Mouse (Mus musculus) heart, adult 2 months (tissue): Measurements from ENCODE around the gene Pnmal2. TPM values are rescaled to one million over a fixed set of nuclear protein-coding genes. Genes with fewer than 3 reads are reported as not detected.

Experiments
- DNase-seq, 2 experiments: peaks; one replicate each; pipeline ENCODE4 v3.0.0; 2021
- H3K27ac ChIP-seq: fragments of 200-600 bp; 2 replicates; pipeline ENCODE4 v1.8.1; 2022
- H3K27me3 ChIP-seq: fragments of 200-500 bp; 2 replicates; pipeline ENCODE4 v1.6.1; 2012; ENCODE audit warnings: mild to moderate bottlenecking, low read length, inconsistent platforms, mixed read lengths; ENCODE audit not compliant: control insufficient read depth, insufficient read depth
- H3K36me3 ChIP-seq: fragments of 200-500 bp; 2 replicates; pipeline ENCODE4 v1.6.1; 2012; ENCODE audit warnings: low read length, inconsistent platforms; ENCODE audit not compliant: control insufficient read depth, insufficient read depth
- H3K4me1 ChIP-seq: fragments of 200-500 bp; 2 replicates; pipeline ENCODE4 v1.6.1; 2011; ENCODE audit warnings: low read length; ENCODE audit not compliant: control insufficient read depth, insufficient read depth
- H3K4me3 ChIP-seq: fragments of 200-600 bp; 2 replicates; pipeline ENCODE4 v1.8.1; 2022
- H3K79me2 ChIP-seq: fragments of 200-500 bp; replicated peaks from 2 replicates; pipeline ENCODE4 v1.6.1; 2012; ENCODE audit warnings: mild to moderate bottlenecking, inconsistent platforms, low read length, moderate library complexity, mixed read lengths; ENCODE audit not compliant: control insufficient read depth, insufficient read depth
- H3K9ac ChIP-seq: fragments of 200-500 bp; 2 replicates; pipeline ENCODE4 v1.6.1; 2012; ENCODE audit warnings: low read depth, mild to moderate bottlenecking, control low read depth, inconsistent platforms, low read length, mixed read lengths
- CTCF ChIP-seq: fragments of 200-600 bp; IDR thresholded peaks from 2 replicates; pipeline ENCODE4 v1.8.1; 2022; ENCODE audit warnings: antibody characterized with exemption, mild to moderate bottlenecking, moderate library complexity
- EP300 ChIP-seq: fragments of 200-500 bp; IDR thresholded peaks from 2 replicates; pipeline ENCODE4 v1.6.1; 2011; ENCODE audit warnings: low read depth, low read length, control low read depth; ENCODE audit not compliant: insufficient read depth
- POLR2A ChIP-seq: fragments of 200-500 bp; IDR thresholded peaks from 2 replicates; pipeline ENCODE4 v1.6.1; 2011; ENCODE audit warnings: mild to moderate bottlenecking, low read depth, low read length, control low read depth; ENCODE audit not compliant: insufficient read depth
- WGBS: fragments of 180-500 bp; shearing (Covaris S2); methylation state at CpG from one replicate; pipeline ENCODE4 v1.1.7; 2018; 5-methylcytosine and 5-hydroxymethylcytosine counted together
- intact Hi-C: fragments of 180-260 bp; cut with DNase I; formaldehyde crosslinking; loops from one replicate; pipeline ENCODE4 v1.15.1; 2025
- polyA plus RNA-seq: library from polyadenylated mRNA; depleted of rRNA; stranded (reverse); fragments of >200 nt; gene quantifications from 2 replicates; pipeline ENCODE4 v1.2.3, GENCODE M21; 2012; rRNA removed
- total RNA-seq, 2 experiments: library from RNA; stranded (reverse); gene quantifications; 2 replicates each; pipeline ENCODE4 v1.2.3; 2021

Gene Pnmal2
- total and polyA plus RNA-seq, 3 experiments: 3.5 to 4.1 (median 3.8) TPM

GRCm38 (mm10) chr7:16993651-16994399 is 49.3 kb downstream of the Pnmal2 start:
- no peaks in the 10 kb centered on the region for H3K27me3 ChIP-seq
- no peaks in the 10 kb centered on the region for H3K36me3 ChIP-seq
- 9% methylated on average over 27 of the region's 27 CpGs for WGBS
- H3K27ac ChIP-seq: peak overlapping the region; percentile 76
- TF ChIP-seq CTCF: no peak
- TF ChIP-seq POLR2A: peak; percentile 70
- intact Hi-C loops: no loop called here
- peak overlapping the region; percentile 62 for H3K4me3 ChIP-seq
- DNase-seq: peak; percentile 87 to 89
- H3K4me1 ChIP-seq: peaks cover 2% of the 10 kb centered on the region
- H3K9ac ChIP-seq: peak overlapping the region; percentile 74
- no peaks in the 10 kb centered on the region for H3K79me2 ChIP-seq

DNA sequence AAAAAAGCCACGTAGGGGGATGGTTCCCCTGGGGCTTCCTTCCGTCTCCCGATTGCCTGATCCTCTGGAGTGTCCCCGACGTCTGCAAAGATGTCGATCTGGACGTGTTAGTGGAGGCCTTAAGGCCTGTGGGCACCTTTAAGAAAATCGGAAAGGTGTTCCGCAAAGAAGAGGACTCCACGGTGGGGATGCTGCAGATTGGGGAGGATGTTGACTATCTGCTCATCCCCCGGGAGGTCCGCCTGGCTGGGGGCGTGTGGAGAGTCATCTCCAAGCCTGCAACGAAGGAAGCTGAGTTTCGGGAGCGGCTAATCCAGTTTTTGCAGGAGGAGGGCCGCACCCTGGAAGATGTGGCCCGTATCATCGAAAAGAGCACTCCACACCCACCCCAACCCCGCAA is 49.9 kb downstream of the Pnmal2 start:
- WGBS: 10% methylated on average over 20 of the region's 20 CpGs

DNA sequence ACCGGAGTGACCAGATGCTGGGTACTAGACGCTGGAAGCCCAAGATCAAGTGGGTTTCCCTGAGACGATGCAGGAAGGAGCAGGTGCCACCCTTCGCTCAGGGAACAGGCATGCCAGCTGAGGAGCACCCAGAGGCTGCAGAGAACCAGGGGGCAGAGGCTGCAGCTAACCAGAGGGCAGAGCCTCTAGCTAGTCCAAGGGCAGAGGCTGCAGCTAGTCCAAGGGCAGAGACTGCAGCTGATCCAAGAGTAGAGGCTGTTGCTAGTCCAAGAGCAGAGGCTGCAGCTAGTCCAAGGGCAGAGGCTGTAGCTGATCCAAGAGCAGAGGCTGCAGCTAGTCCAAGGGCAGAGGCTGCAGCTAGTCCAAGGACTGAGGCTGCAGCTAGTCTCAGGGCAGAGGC is 50.9 kb downstream of the Pnmal2 start:
- no peak overlapping the region for H3K27ac ChIP-seq
- WGBS: 70% methylated on average over 4 of the region's 4 CpGs
- peaks cover 4% of the 10 kb centered on the region for H3K4me1 ChIP-seq

More for the DNA sequence above, 49.9 kb downstream of the Pnmal2 start:
- Histone ChIP-seq H3K79me2 (no peaks in the 10 kb centered on the region), H3K27ac (peak overlapping the region; percentile 76), H3K9ac (peak overlapping the region; percentile 74), H3K36me3 (no peaks in the 10 kb centered on the region), H3K4me3 (peak overlapping the region; percentile 62), H3K4me1 (peaks cover 3% of the 10 kb centered on the region), H3K27me3 (no peaks in the 10 kb centered on the region)
- peak in 1 of 2 experiments; percentile 32 for DNase-seq
- TF ChIP-seq EP300 (no peak), POLR2A (no peak), CTCF (no peak)
- intact Hi-C loops: no loop called here

More for the DNA sequence above, 50.9 kb downstream of the Pnmal2 start:
- TF ChIP-seq EP300: no peak
- TF ChIP-seq CTCF: no peak
- no peak for TF ChIP-seq POLR2A
- Histone ChIP-seq H3K27me3 (no peaks in the 10 kb centered on the region), H3K4me3 (no peak overlapping the region), H3K9ac (peak overlapping the region; percentile 9; the same call in 1 of the 2 replicates), H3K79me2 (no peaks in the 10 kb centered on the region), H3K36me3 (no peaks in the 10 kb centered on the region)
- DNase-seq: no peak
- intact Hi-C loops: no loop called here

Other genes with a start within 250 kb of the Pnmal2 start
- gene Ceacam9, start 222.8 kb upstream of the Pnmal2 start, total RNA-seq: not detected
- gene Ceacam9, start 222.8 kb upstream of the Pnmal2 start, polyA plus RNA-seq: not detected in 2 replicates
- 10 to 100 TPM; 69.7 to 75.3 TPM for gene Ap2s1, start 206.3 kb upstream of the Pnmal2 start, total RNA-seq
- gene Ap2s1, start 206.3 kb upstream of the Pnmal2 start, polyA plus RNA-seq: 122 and 123 TPM in 2 replicates
- gene Slc1a5, start 163.3 kb upstream of the Pnmal2 start, total RNA-seq: 10 to 100 TPM; 20.9 to 26.1 TPM
- gene Slc1a5, start 163.3 kb upstream of the Pnmal2 start, polyA plus RNA-seq: 35.6 and 57.0 TPM in 2 replicates
- 10 to 100 TPM; 55.5 to 56.2 TPM for gene Strn4, start 128.8 kb upstream of the Pnmal2 start, total RNA-seq
- gene Strn4, start 128.8 kb upstream of the Pnmal2 start, polyA plus RNA-seq: 94.2 and 101 TPM in 2 replicates
- 10 to 100 TPM; 49.5 to 52.8 TPM for gene Fkrp, start 128.0 kb upstream of the Pnmal2 start, total RNA-seq
- 40.3 and 51.3 TPM in 2 replicates for gene Fkrp, start 128.0 kb upstream of the Pnmal2 start, polyA plus RNA-seq
- 10 to 100 TPM; 15.3 to 19.9 TPM for gene Prkd2, start 101.8 kb upstream of the Pnmal2 start, total RNA-seq
- 24.5 and 26.2 TPM in 2 replicates for gene Prkd2, start 101.8 kb upstream of the Pnmal2 start, polyA plus RNA-seq
- 10 to 100 TPM in 1 of 2 experiments, 1 to 10 TPM in 1; 8.6 to 12.1 TPM for gene Dact3, start 69.4 kb upstream of the Pnmal2 start, total RNA-seq
- 19.6 and 20.0 TPM in 2 replicates for gene Dact3, start 69.4 kb upstream of the Pnmal2 start, polyA plus RNA-seq
- 1 to 10 TPM in 1 of 2 experiments, under 1 TPM in 1; 0.47 to 1.6 TPM for gene Gng8, start 52.9 kb upstream of the Pnmal2 start, total RNA-seq
- gene Gng8, start 52.9 kb upstream of the Pnmal2 start, polyA plus RNA-seq: 7.4 and 13.1 TPM in 2 replicates
- gene Ptgir, start 38.2 kb upstream of the Pnmal2 start, total RNA-seq: 1 to 10 TPM; 1.9 to 2.9 TPM
- 5.2 and 7.4 TPM in 2 replicates for gene Ptgir, start 38.2 kb upstream of the Pnmal2 start, polyA plus RNA-seq
- gene Calm3, start 20.6 kb upstream of the Pnmal2 start, total RNA-seq: 100 to 1,000 TPM; 168 to 175 TPM
- 163 and 206 TPM in 2 replicates for gene Calm3, start 20.6 kb upstream of the Pnmal2 start, polyA plus RNA-seq
- under 1 TPM in 1 of 2 experiments, not detected in 1; 0.11 TPM for gene Pnmal1, start 15.0 kb downstream of the Pnmal2 start, total RNA-seq
- 0.06 TPM in 2 replicates for gene Pnmal1, start 15.0 kb downstream of the Pnmal2 start, polyA plus RNA-seq
- not detected for gene Gm42372, start 38.4 kb downstream of the Pnmal2 start, total RNA-seq
- gene Gm42372, start 38.4 kb downstream of the Pnmal2 start, polyA plus RNA-seq: 0.03 TPM in 1 of 2 replicates, not detected in the other
- 1 to 10 TPM; 4.0 to 4.4 TPM for gene Ccdc8, start 48.0 kb downstream of the Pnmal2 start, total RNA-seq
- gene Ccdc8, start 48.0 kb downstream of the Pnmal2 start, polyA plus RNA-seq: 2.7 and 4.2 TPM in 2 replicates
- 100 to 1,000 TPM in 1 of 2 experiments, 10 to 100 TPM in 1; 89.0 to 104 TPM for gene Ppp5c, start 83.2 kb downstream of the Pnmal2 start, total RNA-seq
- 157 and 163 TPM in 2 replicates for gene Ppp5c, start 83.2 kb downstream of the Pnmal2 start, polyA plus RNA-seq
- gene Hif3a, start 117.7 kb downstream of the Pnmal2 start, total RNA-seq: 1 to 10 TPM; 1.9 to 3.0 TPM
- 1.6 and 2.5 TPM in 2 replicates for gene Hif3a, start 117.7 kb downstream of the Pnmal2 start, polyA plus RNA-seq
- under 1 TPM; 0.10 to 0.16 TPM for gene Psg16, start 129.4 kb downstream of the Pnmal2 start, total RNA-seq
- gene Psg16, start 129.4 kb downstream of the Pnmal2 start, polyA plus RNA-seq: 0.06 TPM in 1 of 2 replicates, not detected in the other
- gene Ceacam3, start 205.6 kb downstream of the Pnmal2 start, total RNA-seq: not detected
- gene Ceacam3, start 205.6 kb downstream of the Pnmal2 start, polyA plus RNA-seq: not detected in 2 replicates